In genomic region chr9:65734931-65735330, GRCm38 (mm10) we compare ENCODE assay signal across 24 mouse cellular contexts.
DNase-seq lines count a peak whose midpoint lies in the region; ATAC-seq and TF ChIP-seq lines count a peak whose summit lies in the region.
"Had no signal": no experiment of that assay in that cellular context is flagged by ENCODE, and none has a peak within 500 bp of the region (broad histone marks: within the 10 kb centered on the region; RNA-seq: fewer than 3 reads in every experiment).

No protein-coding gene starts in this region.

- no peaks in the 10 kb centered on the region for H3K27me3 ChIP-seq in heart, embryonic 12.5 days (replicated peaks)
- no peaks in the 10 kb centered on the region for H3K27me3 ChIP-seq in heart, postnatal 0 days (ENCODE audit: control insufficient read depth, insufficient read depth, low read length)
- no peaks in the 10 kb centered on the region for H3K27me3 ChIP-seq in liver, postnatal 0 days (ENCODE audit: insufficient read depth, low read length)
- no peaks in the 10 kb centered on the region for H3K27me3 ChIP-seq in liver, embryonic 12.5 days (replicated peaks)
- H3K27me3 ChIP-seq: embryonic facial prominence, embryonic 13.5 days; forebrain, embryonic 12.5 days; hindbrain, embryonic 12.5 days had no signal

- peaks cover 14% of the 10 kb centered on the region for H3K36me3 ChIP-seq in heart, embryonic 12.5 days
- H3K36me3 ChIP-seq in heart, postnatal 0 days (replicated peaks; ENCODE audit: control insufficient read depth, insufficient read depth, low read length), result peaks cover 6% of the 10 kb centered on the region
- no peaks in the 10 kb centered on the region; the same call in none of the 2 replicates for H3K36me3 ChIP-seq in liver, postnatal 0 days (replicated peaks; ENCODE audit: insufficient read depth, low read length)
- peaks cover 19% of the 10 kb centered on the region for H3K36me3 ChIP-seq in liver, embryonic 12.5 days

- peak; percentile 41 for DNase-seq in adrenal gland, adult 2 months
- no peak for DNase-seq in adrenal gland, postnatal 14 days
- DNase-seq in heart, adult 18-20 months, result no peak
- DNase-seq in heart, postnatal 0 days (ENCODE audit: low spot score), result no peak
- DNase-seq in heart, postnatal 4 days, result no peak
- no peak for DNase-seq in liver, postnatal 0 days
- DNase-seq: adrenal gland, postnatal 25 days; B cell, adult 2 months; cerebellum, adult 18-20 months; cerebellum, adult 9-11 months; cerebellum, postnatal 36 days; gastrocnemius, postnatal 10 days; heart, postnatal 10 days had no signal

- no peak overlapping the region for H3K4me2 ChIP-seq in heart, embryonic 12.5 days
- no peak overlapping the region for H3K4me2 ChIP-seq in heart, postnatal 0 days (ENCODE audit: low read depth, low read length)
- H3K4me2 ChIP-seq in liver, postnatal 0 days (ENCODE audit: low read depth, low read length), result no peak overlapping the region
- no peak overlapping the region for H3K4me2 ChIP-seq in liver, embryonic 12.5 days
- H3K4me2 ChIP-seq: embryonic facial prominence, embryonic 13.5 days; forebrain, embryonic 12.5 days; hindbrain, embryonic 12.5 days had no signal

- H3K9me3 ChIP-seq in heart, embryonic 12.5 days (replicated peaks), result no peaks in the 10 kb centered on the region
- H3K9me3 ChIP-seq in heart, postnatal 0 days (replicated peaks; ENCODE audit: control insufficient read depth, low read length), result no peaks in the 10 kb centered on the region
- no peaks in the 10 kb centered on the region for H3K9me3 ChIP-seq in liver, postnatal 0 days (ENCODE audit: low read length)
- no peaks in the 10 kb centered on the region for H3K9me3 ChIP-seq in liver, embryonic 12.5 days (replicated peaks)
- H3K9me3 ChIP-seq: embryonic facial prominence, embryonic 13.5 days; forebrain, embryonic 12.5 days; G1E; hindbrain, embryonic 12.5 days had no signal

- H3K27ac ChIP-seq in heart, embryonic 12.5 days (ENCODE audit: poor library complexity, severe bottlenecking), result peak overlapping the region; percentile 69
- peak overlapping the region; percentile 62 for H3K27ac ChIP-seq in heart, postnatal 0 days (ENCODE audit: low read depth)
- H3K27ac ChIP-seq in liver, postnatal 0 days (ENCODE audit: low read depth), result peak overlapping the region; percentile 44; the same call in 1 of the 2 replicates
- no peak overlapping the region for H3K27ac ChIP-seq in liver, embryonic 12.5 days
- H3K27ac ChIP-seq: embryonic facial prominence, embryonic 13.5 days; forebrain, embryonic 12.5 days; hindbrain, embryonic 12.5 days had no signal

- no peak for ATAC-seq in heart, embryonic 12.5 days (ENCODE audit: insufficient number of reproducible peaks, low FRiP score)
- no peak for ATAC-seq in heart, postnatal 0 days (ENCODE audit: insufficient read depth, low read depth)
- ATAC-seq in liver, postnatal 0 days, result no peak
- ATAC-seq in liver, embryonic 12.5 days, result no peak
- ATAC-seq: CD4-positive, CD25-positive, alpha-beta regulatory T cell, adult 4 months; forebrain, embryonic 16.5 days; hindbrain, embryonic 16.5 days; inflammation-experienced regulatory T-cells, adult 6 months; intestine, postnatal 0 days had no signal

- TF ChIP-seq CTCF in heart, postnatal 0 days (IDR thresholded peaks at IDR 0.05; ENCODE audit: low read depth), result no peak
- TF ChIP-seq CTCF in liver, postnatal 0 days (IDR thresholded peaks at IDR 0.05; ENCODE audit: low read depth), result no peak

- H3K9ac ChIP-seq in heart, embryonic 12.5 days, result no peak overlapping the region
- no peak overlapping the region for H3K9ac ChIP-seq in heart, postnatal 0 days (replicated peaks; ENCODE audit: low read depth, low read length)
- H3K9ac ChIP-seq in liver, postnatal 0 days (replicated peaks), result no peak overlapping the region
- H3K9ac ChIP-seq in liver, embryonic 12.5 days, result no peak overlapping the region
- H3K9ac ChIP-seq: embryonic facial prominence, embryonic 13.5 days; forebrain, embryonic 12.5 days; hindbrain, embryonic 12.5 days had no signal

- 85% methylated on average over 3 of the region's 3 CpGs for whole genome bisulfite sequencing in heart, embryonic 12.5 days
- WGBS in heart, postnatal 0 days, result 80% methylated on average over 3 of the region's 3 CpGs
- WGBS in liver, postnatal 0 days (ENCODE audit: insufficient replicate concordance), result 75% methylated on average over 3 of the region's 3 CpGs
- 78% methylated on average over 3 of the region's 3 CpGs for WGBS in liver, embryonic 12.5 days (ENCODE audit: insufficient replicate concordance)

- TF ChIP-seq EP300 in heart, postnatal 0 days (IDR thresholded peaks at IDR 0.05; ENCODE audit: low read depth), result no peak
- TF ChIP-seq EP300 in liver, postnatal 0 days (IDR thresholded peaks at IDR 0.05; ENCODE audit: low read depth), result no peak

- H3K4me3 ChIP-seq in heart, embryonic 12.5 days, result no peak overlapping the region
- no peak overlapping the region for H3K4me3 ChIP-seq in heart, postnatal 0 days (ENCODE audit: low read depth, low read length)
- no peak overlapping the region for H3K4me3 ChIP-seq in liver, postnatal 0 days (ENCODE audit: low read depth, low read length)
- no peak overlapping the region for H3K4me3 ChIP-seq in liver, embryonic 12.5 days
- H3K4me3 ChIP-seq: embryonic facial prominence, embryonic 13.5 days; forebrain, embryonic 12.5 days; hindbrain, embryonic 12.5 days had no signal

- H3K4me1 ChIP-seq in heart, embryonic 12.5 days (replicated peaks), result peaks cover 18% of the 10 kb centered on the region
- H3K4me1 ChIP-seq in heart, postnatal 0 days (ENCODE audit: control insufficient read depth, insufficient read depth), result peaks cover 10% of the 10 kb centered on the region
- peaks cover 11% of the 10 kb centered on the region for H3K4me1 ChIP-seq in liver, postnatal 0 days (ENCODE audit: insufficient read depth)
- peaks cover 11% of the 10 kb centered on the region for H3K4me1 ChIP-seq in liver, embryonic 12.5 days
- H3K4me1 ChIP-seq: embryonic facial prominence, embryonic 13.5 days; forebrain, embryonic 12.5 days; hindbrain, embryonic 12.5 days had no signal
